ENCODE assay signal across 11 mouse cellular contexts in genomic region chr6:129233955-129234369, GRCm38 (mm10). TPM values are rescaled to one million over a fixed set of nuclear protein-coding genes. Genes with fewer than 3 reads are reported as not detected.
DNase-seq lines count a peak whose midpoint lies in the region; ATAC-seq and TF ChIP-seq lines count a peak whose summit lies in the region.
"Had no signal": no experiment of that assay in that cellular context is flagged by ENCODE, and none has a peak within 500 bp of the region (broad histone marks: within the 10 kb centered on the region; RNA-seq: fewer than 3 reads in every experiment).

No protein-coding gene starts in this region.

- no peak overlapping the region for H3K4me3 ChIP-seq in heart, adult 2 months
- no peak overlapping the region; the same call in 1 of the 2 replicates for H3K4me3 ChIP-seq in spleen, adult 2 months (ENCODE audit: extremely low read depth, insufficient read depth, insufficient read length)
- H3K4me3 ChIP-seq in liver, embryonic 12.5 days, result no peak overlapping the region
- no peak overlapping the region for H3K4me3 ChIP-seq in stomach, embryonic 16.5 days (replicated peaks; ENCODE audit: low read length)
- H3K4me3 ChIP-seq: neural tube, embryonic 13.5 days had no signal

- no peak for TF ChIP-seq EP300 in heart, adult 2 months (IDR thresholded peaks at IDR 0.05; ENCODE audit: insufficient read depth, low read depth, low read length)

- peaks cover 50% of the 10 kb centered on the region for H3K36me3 ChIP-seq in heart, adult 2 months (ENCODE audit: control insufficient read depth, insufficient read depth, low read length)
- no peaks in the 10 kb centered on the region; the same call in 1 of the 2 replicates for H3K36me3 ChIP-seq in spleen, adult 2 months (ENCODE audit: control insufficient read depth, insufficient read depth, low read length)
- H3K36me3 ChIP-seq in liver, embryonic 12.5 days, result no peaks in the 10 kb centered on the region
- H3K36me3 ChIP-seq in stomach, embryonic 16.5 days (ENCODE audit: control insufficient read depth, insufficient read depth, low read length), result no peaks in the 10 kb centered on the region
- H3K36me3 ChIP-seq: neural tube, embryonic 13.5 days had no signal

- no peaks in the 10 kb centered on the region for H3K27me3 ChIP-seq in heart, adult 2 months (ENCODE audit: control insufficient read depth, insufficient read depth, low read length)
- no peaks in the 10 kb centered on the region for H3K27me3 ChIP-seq in spleen, adult 2 months (ENCODE audit: control insufficient read depth, insufficient read depth, low read length)
- H3K27me3 ChIP-seq in liver, embryonic 12.5 days (replicated peaks), result no peaks in the 10 kb centered on the region
- H3K27me3 ChIP-seq in stomach, embryonic 16.5 days (ENCODE audit: control insufficient read depth, insufficient read depth, low read length), result no peaks in the 10 kb centered on the region
- H3K27me3 ChIP-seq: neural tube, embryonic 13.5 days had no signal

- no peak for DNase-seq in heart, adult 2 months
- DNase-seq in heart, postnatal 25 days (ENCODE audit: low spot score), result no peak
- DNase-seq in spleen, adult 2 months (ENCODE audit: low read depth in 1 of 2, low spot score in 2 of 2), result no peak
- DNase-seq in spleen, postnatal 14 days (ENCODE audit: low spot score in 2 of 2), result no peak
- no peak for DNase-seq in adrenal gland, adult (ENCODE audit: inconsistent age in 2 of 2, low spot score in 1 of 2)
- no peak for DNase-seq in cerebellum, postnatal 4 days (ENCODE audit: low spot score in 2 of 2)
- DNase-seq: cerebellum, adult 9-10 months; layer of hippocampus, postnatal 36 days had no signal

- no peak for ATAC-seq in liver, embryonic 12.5 days
- no peak for ATAC-seq in stomach, embryonic 16.5 days (ENCODE audit: insufficient read depth, low FRiP score)

- intact Hi-C loops in heart, adult 2 months (cut with DNase I), result no loop called here
- intact Hi-C loops in heart, postnatal 25 days (cut with DNase I), result no loop called here

- H3K4me2 ChIP-seq in liver, embryonic 12.5 days, result peak overlapping the region; percentile 48
- no peak overlapping the region for H3K4me2 ChIP-seq in stomach, embryonic 16.5 days (ENCODE audit: low read depth, low read length)
- H3K4me2 ChIP-seq: neural tube, embryonic 13.5 days had no signal

- H3K27ac ChIP-seq in heart, adult 2 months, result peak overlapping the region; percentile 90
- peak overlapping the region; percentile 100 for H3K27ac ChIP-seq in spleen, adult 2 months (ENCODE audit: insufficient read depth, low read length)
- H3K27ac ChIP-seq in liver, embryonic 12.5 days, result peak overlapping the region; percentile 85
- H3K27ac ChIP-seq in stomach, embryonic 16.5 days (ENCODE audit: low read length), result peak overlapping the region; percentile 46; the same call in 1 of the 2 replicates
- H3K27ac ChIP-seq: neural tube, embryonic 13.5 days had no signal

- H3K79me2 ChIP-seq in heart, adult 2 months (replicated peaks; ENCODE audit: control insufficient read depth, insufficient read depth, low read length), result no peaks in the 10 kb centered on the region; the same call in 1 of the 2 replicates

- no peak for TF ChIP-seq POLR2A in heart, adult 2 months (IDR thresholded peaks at IDR 0.05; ENCODE audit: insufficient read depth, low read depth, low read length)
- TF ChIP-seq POLR2A in spleen, adult 2 months (IDR thresholded peaks at IDR 0.05; ENCODE audit: low read depth, low read length), result no peak

- no peaks in the 10 kb centered on the region for H3K9me3 ChIP-seq in liver, embryonic 12.5 days (replicated peaks)
- H3K9me3 ChIP-seq in stomach, embryonic 16.5 days (replicated peaks; ENCODE audit: control insufficient read depth, low read length), result no peaks in the 10 kb centered on the region
- H3K9me3 ChIP-seq: neural tube, embryonic 13.5 days had no signal

- no peak overlapping the region for H3K9ac ChIP-seq in heart, adult 2 months (ENCODE audit: low read depth, low read length)
- H3K9ac ChIP-seq in liver, embryonic 12.5 days, result no peak overlapping the region
- no peak overlapping the region for H3K9ac ChIP-seq in stomach, embryonic 16.5 days (ENCODE audit: low read length)
- H3K9ac ChIP-seq: neural tube, embryonic 13.5 days had no signal

- 77% methylated on average over 18 of the region's 18 CpGs for WGBS in heart, adult 2 months
- 54% methylated on average over 17 of the region's 18 CpGs for WGBS in spleen, adult 2 months
- 74% methylated on average over 18 of the region's 18 CpGs for WGBS in liver, embryonic 12.5 days (ENCODE audit: insufficient replicate concordance)
- 60% methylated on average over 12 of the region's 18 CpGs for WGBS in stomach, embryonic 16.5 days

- no peak for TF ChIP-seq CTCF in heart, adult 2 months (IDR thresholded peaks at IDR 0.05)
- TF ChIP-seq CTCF in spleen, adult 2 months (IDR thresholded peaks at IDR 0.05; ENCODE audit: extremely low read depth, insufficient read depth, insufficient read length, insufficient replicate concordance), result no peak

- peaks cover 40% of the 10 kb centered on the region for H3K4me1 ChIP-seq in heart, adult 2 months (ENCODE audit: control insufficient read depth, insufficient read depth, low read length)
- peaks cover 48% of the 10 kb centered on the region for H3K4me1 ChIP-seq in spleen, adult 2 months (ENCODE audit: control insufficient read depth, insufficient read depth, insufficient read length)
- peaks cover 87% of the 10 kb centered on the region for H3K4me1 ChIP-seq in liver, embryonic 12.5 days
- H3K4me1 ChIP-seq in stomach, embryonic 16.5 days (ENCODE audit: control insufficient read depth, insufficient read depth, low read length), result peaks cover 20% of the 10 kb centered on the region

RNA-seq across cellular contexts. Expression of gene Cd69, which starts 41.3 kb away (rescaled TPM):
- total RNA-seq in heart, adult 2 months (2021), result under 1 TPM; 0.26 to 0.48 TPM
- 0.20 and 0.49 TPM in 2 replicates for polyA plus RNA-seq in heart, adult 2 months (2012; rRNA removed)
- total RNA-seq in heart, postnatal 25 days (2021), result under 1 TPM in 1 of 2 experiments, not detected in 1; 0.34 TPM
- polyA plus RNA-seq in spleen, adult 2 months (2012; rRNA removed), result 4.4 and 5.0 TPM in 2 replicates
- polyA plus RNA-seq in liver, embryonic 12.5 days (2016; fragmentation: Nextera tagmentation; extraction: Ambion mirVana), result 1.3 TPM in 2 replicates
- 0.20 and 0.48 TPM in 2 replicates for polyA plus RNA-seq in stomach, embryonic 16.5 days (2015; fragmentation: Nextera tagmentation; extraction: Ambion mirVana)
- total RNA-seq: layer of hippocampus, postnatal 36 days had no signal
- polyA plus RNA-seq: neural tube, embryonic 13.5 days had no signal

RNA-seq across cellular contexts. Expression of gene Clec2d, which starts 53.5 kb away (rescaled TPM):
- 10 to 100 TPM; 28.7 to 40.7 TPM for total RNA-seq in heart, adult 2 months (2021)
- 32.4 and 47.0 TPM in 2 replicates for polyA plus RNA-seq in heart, adult 2 months (2012; rRNA removed)
- 10 to 100 TPM; 36.3 to 40.3 TPM for total RNA-seq in heart, postnatal 25 days (2021)
- polyA plus RNA-seq in spleen, adult 2 months (2012; rRNA removed), result 47.0 and 47.4 TPM in 2 replicates
- not detected in 2 replicates for polyA plus RNA-seq in liver, embryonic 12.5 days (2016; fragmentation: Nextera tagmentation; extraction: Ambion mirVana)
- polyA plus RNA-seq in stomach, embryonic 16.5 days (2015; fragmentation: Nextera tagmentation; extraction: Ambion mirVana), result 0.72 and 0.81 TPM in 2 replicates
- polyA plus RNA-seq: neural tube, embryonic 13.5 days had no signal

Comparison
In these comparisons a context has a peak if more than half of its experiments do, and no peak if none do; other contexts are left out.
1. H3K27ac ChIP-seq: peak in every context shown above with its lines; median percentile 100 in spleen, adult 2 months; 90 in heart, adult 2 months; 85 in liver, embryonic 12.5 days; 46 in stomach, embryonic 16.5 days.
2. RNA of gene Clec2d, which starts 53.5 kb away (polyA plus RNA-seq): 47.0 to 47.4 TPM in spleen, adult 2 months and 32.4 to 47.0 TPM in heart, adult 2 months; 0.72 to 0.81 TPM in stomach, embryonic 16.5 days and not detected in liver, embryonic 12.5 days; every median in the first group is over 10 times any median in the second.